Mouse (Mus musculus) gastrocnemius, adult 2 months (tissue): ENCODE results near the gene Frmd8. TPM values are rescaled to one million over a fixed set of nuclear protein-coding genes. Genes with fewer than 3 reads are reported as not detected.

Experiments used
- DNase-seq: peaks from one replicate; pipeline ENCODE4 v3.0.0; 2022
- H3K27ac ChIP-seq: fragments of 200-600 bp; 2 replicates; pipeline ENCODE4 v1.8.1; 2022; ENCODE audit warnings: mild to moderate bottlenecking
- H3K4me3 ChIP-seq: fragments of 200-600 bp; 2 replicates; pipeline ENCODE4 v1.8.1; 2022; ENCODE audit warnings: mild to moderate bottlenecking, moderate library complexity
- CTCF ChIP-seq: fragments of 200-600 bp; IDR thresholded peaks from 2 replicates; pipeline ENCODE4 v1.8.1; 2022; ENCODE audit warnings: antibody characterized with exemption, mild to moderate bottlenecking, moderate library complexity
- intact Hi-C: fragments of 180-260 bp; cut with DNase I; formaldehyde crosslinking; loops from one replicate; pipeline ENCODE4 v1.15.1; 2025
- total RNA-seq, 2 experiments: library from RNA; stranded (reverse); gene quantifications; 2 replicates each; pipeline ENCODE4 v1.2.3; 2021

Gene Frmd8
- total RNA-seq, 2 experiments from 2014 or later = 3.4 to 4.0 TPM

DNA sequence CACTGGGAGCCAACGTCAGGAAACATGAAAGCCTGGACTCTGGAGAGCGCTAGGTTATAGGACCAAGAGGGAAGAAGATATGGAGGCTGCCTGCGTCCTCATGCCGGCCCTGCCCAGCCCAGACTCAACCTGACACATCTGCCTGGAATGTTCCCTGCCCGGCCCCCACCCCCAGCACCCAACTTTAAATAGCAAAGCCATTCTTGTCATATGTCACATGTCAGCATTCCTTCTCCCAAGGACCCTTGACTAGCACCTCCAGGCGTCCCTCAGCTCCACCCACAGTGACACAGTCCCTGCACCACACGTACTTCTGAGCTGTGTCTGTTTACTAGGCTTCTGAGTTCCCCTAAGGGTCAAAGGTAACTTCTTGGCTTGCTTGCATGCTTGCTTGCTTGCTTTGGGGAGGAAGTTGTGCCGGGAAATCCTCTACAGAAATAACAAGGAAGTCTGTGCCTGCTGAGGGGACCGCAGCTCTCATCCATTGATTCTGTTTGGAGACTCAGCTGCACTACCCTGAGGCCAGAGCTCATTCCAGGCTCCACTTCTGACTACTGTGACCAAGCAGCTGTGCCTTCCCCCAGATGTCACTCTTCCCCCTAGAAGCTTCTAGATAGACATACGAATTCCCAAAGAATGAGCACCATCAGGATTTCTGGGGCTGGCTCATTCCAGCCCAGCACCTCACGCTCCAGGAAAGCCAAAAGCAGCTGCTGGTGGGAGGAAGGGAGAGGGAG, 64.8 kb downstream of the Frmd8 start:
- intact Hi-C loops = no loop called here
- no peak for TF ChIP-seq CTCF
- Histone ChIP-seq H3K4me3 (peak overlapping the region; percentile 58), H3K27ac (peak overlapping the region; percentile 89)
- DNase-seq = no peak

- peak overlapping the region; percentile 89 for H3K27ac ChIP-seq
- intact Hi-C loops = no loop called here
- TF ChIP-seq CTCF = no peak
- peak overlapping the region; percentile 58 for H3K4me3 ChIP-seq
- peak; percentile 51 for DNase-seq
Observed at GRCm38 (mm10) chr19:5809712-5810089, 65.4 kb downstream of the Frmd8 start.

- Histone ChIP-seq H3K4me3 (peak overlapping the region; percentile 58; the same call in 1 of the 2 replicates), H3K27ac (peak overlapping the region; percentile 100)
- DNase-seq = no peak
- intact Hi-C loops = no loop called here
- TF ChIP-seq CTCF = no peak
Observed at GRCm38 (mm10) chr19:5808955-5809711, 65.9 kb downstream of the Frmd8 start.

GRCm38 (mm10) chr19:5807740-5808139, 67.3 kb downstream of the Frmd8 start:
- intact Hi-C loops = no loop called here
- no peak for DNase-seq
- TF ChIP-seq CTCF = no peak

DNA sequence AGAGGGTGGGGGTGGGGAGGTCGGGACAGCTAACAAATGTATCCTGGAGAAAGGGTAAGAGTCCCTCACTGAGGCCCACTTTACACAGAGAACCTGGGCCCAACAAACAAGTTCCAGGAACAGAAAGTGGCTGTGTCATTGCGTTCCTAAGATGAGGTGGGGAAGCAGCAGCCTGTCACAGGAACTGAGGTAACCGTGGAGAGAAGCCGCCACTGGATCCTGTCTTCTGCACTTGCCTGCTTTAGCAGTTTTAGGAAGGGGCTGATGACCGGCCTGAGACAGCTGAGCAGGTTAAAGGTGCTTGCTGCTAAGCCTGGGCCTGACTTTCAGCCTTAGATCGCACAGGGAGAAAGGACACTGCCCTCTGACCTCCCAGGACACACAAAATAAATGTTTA, 68.3 kb downstream of the Frmd8 start:
- no peak for TF ChIP-seq CTCF
- Histone ChIP-seq H3K4me3 (peak overlapping the region; percentile 41), H3K27ac (peak overlapping the region; percentile 100)
- intact Hi-C loops = no loop called here
- no peak for DNase-seq

More at GRCm38 (mm10) chr19:5807740-5808139, 67.3 kb downstream of the Frmd8 start:
- peak overlapping the region; percentile 100 for H3K27ac ChIP-seq
- no peak overlapping the region for H3K4me3 ChIP-seq

DNA sequence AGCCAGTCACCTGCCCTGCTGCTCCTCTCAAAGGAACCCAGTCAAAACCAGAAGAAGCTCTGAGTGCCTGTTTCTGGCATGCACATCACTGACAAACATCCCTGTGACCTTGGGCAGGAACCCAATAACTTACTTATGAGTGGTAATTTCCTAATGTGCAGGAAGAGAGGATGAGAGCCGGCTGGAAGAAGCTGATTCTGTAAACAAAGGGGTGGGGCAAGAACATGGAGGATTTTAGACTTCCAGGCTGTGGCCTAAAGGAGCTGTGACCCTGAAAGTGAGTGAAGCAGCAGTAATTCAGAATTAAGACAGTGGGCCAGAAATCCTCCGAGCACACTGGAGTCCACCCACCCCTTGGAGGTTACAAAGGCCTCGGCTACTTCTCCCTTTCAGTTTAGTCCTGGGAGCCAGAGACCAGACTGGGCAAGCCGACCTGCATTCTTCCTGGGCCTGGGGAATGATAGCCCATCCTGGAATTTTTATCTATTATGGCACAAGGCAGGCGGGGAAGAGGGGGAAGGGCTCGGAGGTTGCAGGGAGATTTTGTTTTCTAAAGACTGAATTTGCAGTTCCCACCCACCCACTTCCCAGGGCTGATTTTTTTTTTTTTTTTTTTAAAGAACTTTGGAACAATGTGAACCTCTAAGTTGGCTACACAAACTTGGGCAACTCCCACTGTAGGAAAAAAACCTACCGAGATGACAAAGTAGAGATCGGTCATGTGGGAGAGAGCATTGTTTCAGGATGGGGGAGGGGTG, 68.8 kb downstream of the Frmd8 start:
- no peak for TF ChIP-seq CTCF
- DNase-seq = peak; percentile 72
- intact Hi-C loops = no loop called here
- H3K27ac ChIP-seq = peak overlapping the region; percentile 100
- H3K4me3 ChIP-seq = peak overlapping the region; percentile 41

DNA sequence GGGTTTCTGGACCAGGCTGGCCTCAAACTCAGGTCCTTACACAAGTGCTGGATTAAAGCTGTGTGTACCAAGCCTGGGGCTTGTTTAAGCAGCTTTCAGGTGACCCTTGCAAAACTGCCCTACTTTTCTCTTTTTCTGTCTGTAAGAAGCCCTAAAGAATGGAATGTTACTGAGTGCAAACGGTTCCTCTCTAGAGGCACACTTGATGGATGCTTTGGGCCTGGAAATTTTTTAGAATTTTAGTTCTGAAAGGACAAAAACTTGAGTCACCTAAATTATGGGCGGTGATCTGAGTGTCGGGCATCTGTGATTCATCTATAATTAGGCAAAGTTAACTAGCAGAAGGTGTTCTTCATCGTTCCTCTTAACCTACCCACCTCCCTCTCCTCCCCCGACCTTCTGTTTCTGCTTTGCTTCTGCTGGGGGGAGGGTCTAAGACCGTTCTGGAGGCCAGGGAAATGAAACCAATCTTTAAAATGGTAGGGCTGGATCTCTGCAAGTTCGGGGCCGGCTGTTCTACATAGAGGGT, 70.6 kb downstream of the Frmd8 start:
- peak; percentile 14 for DNase-seq
- TF ChIP-seq CTCF = no peak
- Histone ChIP-seq H3K4me3 (peak overlapping the region; percentile 80), H3K27ac (peak overlapping the region; percentile 100)
- intact Hi-C loops = no loop called here

DNA sequence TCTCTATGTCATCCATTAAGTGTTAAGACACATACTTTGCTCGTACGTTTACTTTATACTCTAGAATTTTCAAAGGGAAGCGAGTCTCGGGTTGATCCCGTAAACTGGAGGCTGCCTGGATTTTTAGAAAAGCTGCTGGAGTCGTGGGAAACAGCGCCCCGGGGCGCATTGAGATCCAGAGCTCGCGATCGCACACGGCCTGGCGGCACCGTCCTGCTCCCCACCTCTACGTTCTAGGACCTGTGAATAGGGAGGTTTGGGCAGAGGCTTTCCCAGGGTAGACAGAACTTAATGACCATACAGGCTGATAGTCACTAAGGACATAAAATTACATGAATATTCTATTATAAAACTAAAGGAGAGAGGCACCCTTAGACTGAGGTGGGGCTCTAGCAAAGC, 71.2 kb downstream of the Frmd8 start:
- DNase-seq = peak; percentile 60

DNA sequence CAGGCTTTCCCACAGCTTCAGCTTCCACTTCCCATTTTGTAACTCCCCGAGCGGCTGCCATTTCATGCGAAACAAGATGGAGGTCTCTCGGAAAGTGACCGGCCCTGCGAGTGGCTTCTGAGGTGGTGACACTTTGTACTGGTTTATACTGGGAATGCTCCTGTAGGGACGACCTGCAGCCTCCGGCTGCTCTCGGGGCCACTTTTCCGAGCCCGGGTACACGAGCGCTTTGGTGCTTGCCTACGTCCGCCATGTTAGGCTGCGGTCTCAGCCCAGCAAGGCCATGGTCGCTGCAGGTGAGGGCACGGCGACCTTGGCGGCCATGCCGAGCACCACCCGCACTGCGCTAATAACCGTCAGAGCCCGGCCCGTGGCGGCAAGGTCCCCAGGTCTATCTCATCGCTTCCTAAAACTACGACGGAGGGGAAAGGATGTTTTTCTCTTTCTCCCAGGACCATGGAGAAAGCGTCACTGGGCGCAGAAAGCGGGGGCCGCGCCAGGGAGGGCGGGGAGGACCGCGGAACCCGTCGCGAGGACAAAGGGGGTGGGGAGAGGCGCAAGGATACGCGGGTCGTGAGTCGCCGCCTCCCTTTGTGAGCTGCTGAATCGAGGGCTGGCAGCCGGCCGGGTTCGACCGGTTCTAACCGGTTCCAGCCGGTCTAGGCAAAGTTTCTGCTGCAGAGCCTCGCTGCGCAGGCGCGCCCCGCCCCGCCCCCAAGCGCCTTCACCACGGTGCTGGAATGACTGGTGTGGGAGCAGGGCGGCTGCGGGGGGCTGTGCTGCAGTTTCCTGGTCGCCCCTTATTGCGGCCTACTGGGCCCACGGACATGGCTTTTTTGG, 71.8 kb downstream of the Frmd8 start:
- intact Hi-C loops = loop anchor here (1.0 kb wide), 1 partner anchor 42 kb away; no protein-coding TSS in a partner anchor
- peak; percentile 100 for DNase-seq

More for the DNA sequence above, 71.2 kb downstream of the Frmd8 start:
- no peak for TF ChIP-seq CTCF
- peak overlapping the region; percentile 100 for H3K27ac ChIP-seq
- peak overlapping the region; percentile 80 for H3K4me3 ChIP-seq
- intact Hi-C loops = loop anchor here (1.0 kb wide), 1 partner anchor 41 kb away; no protein-coding TSS in a partner anchor

DNA sequence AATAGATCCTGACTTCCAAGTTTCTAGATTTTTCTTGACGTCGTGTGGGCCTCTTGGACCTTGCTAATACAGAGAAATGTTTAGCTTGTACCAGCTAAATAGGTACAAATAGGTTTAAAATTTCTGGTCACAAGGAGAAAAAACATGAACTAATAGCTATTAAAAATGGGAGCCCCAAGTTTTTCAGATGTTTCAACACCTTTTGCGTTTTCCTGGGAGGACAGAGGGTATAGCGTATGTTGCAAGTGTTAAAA, 72.4 kb downstream of the Frmd8 start:
- H3K27ac ChIP-seq = peak overlapping the region; percentile 100
- intact Hi-C loops = loop anchor here (1.0 kb wide), 1 partner anchor 43 kb away; no protein-coding TSS in a partner anchor
- no peak for TF ChIP-seq CTCF
- no peak for DNase-seq
- peak overlapping the region; percentile 80 for H3K4me3 ChIP-seq

More for the DNA sequence above, 71.8 kb downstream of the Frmd8 start:
- Histone ChIP-seq H3K27ac (peak overlapping the region; percentile 100), H3K4me3 (peak overlapping the region; percentile 80)
- no peak for TF ChIP-seq CTCF

DNA sequence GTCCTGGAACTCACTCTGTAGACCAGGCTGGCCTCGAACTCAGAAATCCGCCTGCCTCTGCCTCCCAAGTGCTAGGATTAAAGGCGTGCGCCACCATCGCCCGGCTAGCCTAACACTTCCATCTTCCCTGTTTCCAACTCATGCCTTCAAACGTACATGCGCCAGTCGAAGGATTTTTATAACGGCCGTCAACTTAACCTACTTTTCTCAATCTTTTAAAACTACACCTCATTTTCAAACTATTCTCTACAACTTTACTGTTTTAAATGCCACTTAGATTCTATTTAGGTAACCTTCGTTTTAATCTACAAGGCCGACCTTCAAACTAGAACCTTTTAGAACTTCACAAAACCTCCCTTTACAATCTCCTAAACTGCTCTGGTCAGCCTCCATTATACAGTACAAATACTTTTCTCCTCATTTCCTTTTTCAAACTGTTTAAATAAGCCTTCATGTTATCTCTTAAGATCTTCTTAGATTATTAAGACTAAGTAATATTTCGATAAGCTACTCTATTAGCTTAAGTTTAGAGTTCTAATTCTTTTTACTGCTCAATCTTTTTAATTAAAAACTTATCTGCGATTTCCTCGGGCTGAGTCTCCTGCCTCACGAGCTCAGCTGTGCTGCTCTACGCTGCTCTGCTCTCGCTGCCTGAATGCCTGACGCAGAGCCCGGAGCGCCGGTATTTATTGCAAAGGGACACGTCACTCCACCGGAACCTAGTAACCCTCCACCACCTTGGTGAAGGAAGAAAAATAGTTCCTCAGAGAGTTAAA, 72.9 kb downstream of the Frmd8 start:
- H3K27ac ChIP-seq = peak overlapping the region; percentile 100
- intact Hi-C loops = no loop called here
- TF ChIP-seq CTCF = no peak
- DNase-seq = peak; percentile 96
- H3K4me3 ChIP-seq = peak overlapping the region; percentile 80
